Mouse (Mus musculus): Measurements from ENCODE around the gene Casp9.

The Casp9 gene

GRCm38 (mm10) chr4:141865006-141865405, 71.6 kb downstream of the Casp9 start:
- WGBS: 64% methylated on average over 5 of the region's 5 CpGs
